Mouse (Mus musculus) megakaryocyte, embryonic 14.5 days (primary cell): ENCODE results near the gene Creb3l4.

Experiments
- FLI1 ChIP-seq: IDR thresholded peaks from 2 replicates; pipeline ENCODE4 v1.6.1; 2012; ENCODE audit warnings: low read length, inconsistent platforms, mixed read lengths
- GATA1 ChIP-seq: IDR thresholded peaks from 3 replicates; pipeline ENCODE4 v1.6.1; 2012; ENCODE audit warnings: mixed read lengths, low read length, inconsistent platforms, borderline replicate concordance

DNA sequence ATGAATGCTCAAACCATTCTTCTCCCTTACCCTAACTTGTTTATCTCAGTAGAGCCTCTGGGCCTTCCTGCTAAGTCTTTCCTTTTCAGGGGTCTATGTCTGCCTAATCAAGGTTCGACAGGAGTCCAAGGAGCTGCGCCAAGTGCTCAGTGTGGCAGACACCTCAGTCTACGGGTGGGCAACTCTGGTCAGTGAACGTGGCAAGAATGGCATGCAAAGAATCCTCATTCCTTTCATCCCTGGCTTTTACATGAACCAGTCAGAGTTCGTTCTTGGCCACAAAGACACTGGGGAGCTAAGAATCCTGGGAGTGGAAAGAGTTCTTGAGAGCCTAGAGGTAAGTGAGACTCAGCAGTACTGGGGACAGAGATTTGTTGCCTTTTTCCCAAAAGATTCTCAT, 39.7 kb downstream of the Creb3l4 start:
- TF ChIP-seq GATA1 (no peak), FLI1 (no peak)
